Mouse (Mus musculus): Measurements from ENCODE around the gene 6330403K07Rik. TPM values are rescaled to one million over a fixed set of nuclear protein-coding genes. Genes with fewer than 3 reads are reported as not detected.

The 6330403K07Rik gene
- total RNA-seq, 4 experiments from 2014 or later, result 206 to 237 (median 226) TPM

- peak; percentile 82 to 91 for DNase-seq (ENCODE audit: low spot score in 2 of 2)
Measured at GRCm38 (mm10) chr11:70982557-70983228, 50.6 kb downstream of the 6330403K07Rik start, which contains the start of gene C1qbp. C1qbp (minus strand) TSS chr11:70983026.

- no peak for DNase-seq (ENCODE audit: low spot score in 2 of 2)
Measured at GRCm38 (mm10) chr11:70982030-70982429, 51.3 kb downstream of the 6330403K07Rik start.

Other genes starting within 250 kb of the 6330403K07Rik start
- 1 to 10 TPM in 1 of 4 experiments, under 1 TPM in 1, not detected in 2; 0.83 to 1.9 TPM for gene Scimp, start 220.9 kb downstream of the 6330403K07Rik start, total RNA-seq (2022)
- gene Rabep1, start 188.7 kb downstream of the 6330403K07Rik start, total RNA-seq (2022), result 100 to 1,000 TPM; 114 to 117 (median 116) TPM
- 10 to 100 TPM; 50.9 to 62.2 (median 52.4) TPM for gene Nup88, start 63.5 kb downstream of the 6330403K07Rik start, total RNA-seq (2022)
- 10 to 100 TPM; 33.5 to 43.3 (median 39.9) TPM for gene Rpain, start 63.3 kb downstream of the 6330403K07Rik start, total RNA-seq (2022)
- 100 to 1,000 TPM; 103 to 108 (median 106) TPM for gene C1qbp, start 50.5 kb downstream of the 6330403K07Rik start, total RNA-seq (2022)
- 10 to 100 TPM; 53.0 to 65.5 (median 58.5) TPM for gene Dhx33, start 29.1 kb downstream of the 6330403K07Rik start, total RNA-seq (2022)
- gene Mis12, start 13.9 kb downstream of the 6330403K07Rik start, total RNA-seq (2022), result 10 to 100 TPM; 15.6 to 22.4 (median 18.4) TPM
- 10 to 100 TPM; 24.6 to 28.8 (median 26.3) TPM for gene Derl2, start 13.7 kb downstream of the 6330403K07Rik start, total RNA-seq (2022)
- 1 to 10 TPM in 2 of 4 experiments, under 1 TPM in 2; 0.60 to 1.1 (median 0.94) TPM for gene Nlrp1a, start 111.2 kb upstream of the 6330403K07Rik start, total RNA-seq (2022)
- gene Nlrp1b, start 197.2 kb upstream of the 6330403K07Rik start, total RNA-seq (2022), result 1 to 10 TPM in 1 of 4 experiments, under 1 TPM in 3; 0.24 to 1.1 (median 0.56) TPM

Data from layer of hippocampus, adult 8-10 months (tissue).